In genomic region chr14:122882795-122883409, GRCm38 (mm10) we compare ENCODE assay signal across 16 mouse cellular contexts. TPM values are rescaled to one million over a fixed set of nuclear protein-coding genes. Genes with fewer than 3 reads are reported as not detected.
DNase-seq lines count a peak whose midpoint lies in the region; ATAC-seq and TF ChIP-seq lines count a peak whose summit lies in the region.
"Had no signal": no experiment of that assay in that cellular context is flagged by ENCODE, and none has a peak within 500 bp of the region (broad histone marks: within the 10 kb centered on the region; RNA-seq: fewer than 3 reads in every experiment).

No protein-coding gene starts in this region.

- H3K27me3 ChIP-seq in forebrain, embryonic 16.5 days (replicated peaks; ENCODE audit: control insufficient read depth, insufficient read depth, low read length) = 0 out of 2 replicates have a peak, but pooled peaks cover 2% of the 10 kb centered on the region
- H3K27me3 ChIP-seq in midbrain, embryonic 11.5 days (ENCODE audit: control insufficient read depth, insufficient read depth, low read length) = no peaks in the 10 kb centered on the region
- H3K27me3 ChIP-seq: heart, embryonic 12.5 days; stomach, embryonic 15.5 days had no signal

- H3K9me3 ChIP-seq in forebrain, embryonic 16.5 days (ENCODE audit: control insufficient read depth, low read length) = no peaks in the 10 kb centered on the region
- no peaks in the 10 kb centered on the region for H3K9me3 ChIP-seq in midbrain, embryonic 11.5 days (ENCODE audit: control insufficient read depth, low read length)
- H3K9me3 ChIP-seq: G1E; heart, embryonic 12.5 days; stomach, embryonic 15.5 days had no signal

- H3K4me2 ChIP-seq in forebrain, embryonic 16.5 days (ENCODE audit: low read length) = 0 out of 2 replicates have a peak overlapping the region, but pooled peaks have one; percentile 5
- no peak overlapping the region for H3K4me2 ChIP-seq in midbrain, embryonic 11.5 days
- H3K4me2 ChIP-seq: heart, embryonic 12.5 days; stomach, embryonic 15.5 days had no signal

- H3K27ac ChIP-seq in layer of hippocampus, adult 2 months = peak overlapping the region; percentile 80
- H3K27ac ChIP-seq in forebrain, embryonic 16.5 days (ENCODE audit: low read length) = peak overlapping the region; percentile 54; the same call in 1 of the 2 replicates
- H3K27ac ChIP-seq in midbrain, embryonic 11.5 days (ENCODE audit: low read depth, low read length) = no peak overlapping the region
- H3K27ac ChIP-seq: liver, embryonic 14.5 days; stomach, embryonic 15.5 days had no signal

- H3K9ac ChIP-seq in forebrain, embryonic 16.5 days (replicated peaks; ENCODE audit: low read depth, low read length) = no peak overlapping the region
- H3K9ac ChIP-seq in midbrain, embryonic 11.5 days (ENCODE audit: low read length) = no peak overlapping the region
- H3K9ac ChIP-seq: heart, embryonic 12.5 days; liver, embryonic 14.5 days; stomach, embryonic 15.5 days had no signal

- H3K4me3 ChIP-seq in layer of hippocampus, adult 2 months = no peak overlapping the region
- no peak overlapping the region for H3K4me3 ChIP-seq in forebrain, embryonic 16.5 days (replicated peaks; ENCODE audit: low read length)
- H3K4me3 ChIP-seq in midbrain, embryonic 11.5 days (ENCODE audit: low read depth, low read length) = no peak overlapping the region
- H3K4me3 ChIP-seq: heart, embryonic 12.5 days; myocyte; stomach, embryonic 15.5 days had no signal

- DNase-seq in layer of hippocampus, adult 2 months (ENCODE audit: low spot score in 2 of 2) = peak in 1 of 2 experiments; percentile 32
- DNase-seq in layer of hippocampus, postnatal 25 days (ENCODE audit: extremely low spot score in 1 of 2, low spot score in 1 of 2) = no peak
- no peak for DNase-seq in midbrain, embryonic 11.5 days (ENCODE audit: low spot score, missing footprints)
- DNase-seq in retina, embryonic 14.5 days (ENCODE audit: low spot score) = peak; percentile 59
- no peak for DNase-seq in MN1 (ENCODE audit: low spot score)
- no peak for DNase-seq in right cerebral cortex, postnatal 4 days
- no peak for DNase-seq in kidney, postnatal 36 days
- DNase-seq: gastrocnemius, postnatal 10 days; lung, postnatal 36 days; thymus, postnatal 25 days had no signal

- peak; percentile 13; the same call in 1 of the 2 replicates for ATAC-seq in forebrain, embryonic 16.5 days
- ATAC-seq in midbrain, embryonic 11.5 days (ENCODE audit: low FRiP score) = peak; percentile 47; the same call in 1 of the 2 replicates

- H3K4me1 ChIP-seq in forebrain, embryonic 16.5 days (replicated peaks; ENCODE audit: control insufficient read depth, insufficient read depth, low read length) = peaks cover 43% of the 10 kb centered on the region
- H3K4me1 ChIP-seq in midbrain, embryonic 11.5 days (ENCODE audit: control insufficient read depth, insufficient read depth, low read length) = peaks cover 21% of the 10 kb centered on the region

- no peaks in the 10 kb centered on the region for H3K36me3 ChIP-seq in forebrain, embryonic 16.5 days (ENCODE audit: control insufficient read depth, insufficient read depth)
- no peaks in the 10 kb centered on the region for H3K36me3 ChIP-seq in midbrain, embryonic 11.5 days (ENCODE audit: control insufficient read depth, insufficient read depth, low read length)
- H3K36me3 ChIP-seq: heart, embryonic 12.5 days had no signal

- WGBS in forebrain, embryonic 16.5 days = 34% methylated on average over 7 of the region's 7 CpGs
- WGBS in midbrain, embryonic 11.5 days = 76% methylated on average over 7 of the region's 7 CpGs

- no peak for TF ChIP-seq CTCF in layer of hippocampus, adult 2 months (conservative IDR thresholded peaks at IDR 0.05)

RNA-seq across cellular contexts. Expression of gene Ggact, which starts 30.7 kb away (rescaled TPM):
- 10 to 100 TPM; 32.1 to 34.3 TPM for total RNA-seq in layer of hippocampus, adult 2 months (2021)
- 10 to 100 TPM; 28.9 to 30.4 TPM for total RNA-seq in layer of hippocampus, postnatal 25 days (2021)
- 6.2 and 6.5 TPM in 2 replicates for polyA plus RNA-seq in forebrain, embryonic 16.5 days (2015; fragmentation: Nextera tagmentation; extraction: Ambion mirVana)
- 5.2 and 5.5 TPM in 2 replicates for polyA plus RNA-seq in midbrain, embryonic 11.5 days (2014; fragmentation: Nextera tagmentation; extraction: Ambion mirVana)
